Mouse (Mus musculus) NIH3T3 (cell line): ENCODE data around the gene Myo19.
A peak's percentile ranks its signal among the peaks of the same experiment; 100 is the strongest.

Source experiments
- DNase-seq: peaks from one replicate; pipeline ENCODE4 v3.0.0-alpha.2; 2012; ENCODE audit warnings: low read depth

Gene Myo19

DNA sequence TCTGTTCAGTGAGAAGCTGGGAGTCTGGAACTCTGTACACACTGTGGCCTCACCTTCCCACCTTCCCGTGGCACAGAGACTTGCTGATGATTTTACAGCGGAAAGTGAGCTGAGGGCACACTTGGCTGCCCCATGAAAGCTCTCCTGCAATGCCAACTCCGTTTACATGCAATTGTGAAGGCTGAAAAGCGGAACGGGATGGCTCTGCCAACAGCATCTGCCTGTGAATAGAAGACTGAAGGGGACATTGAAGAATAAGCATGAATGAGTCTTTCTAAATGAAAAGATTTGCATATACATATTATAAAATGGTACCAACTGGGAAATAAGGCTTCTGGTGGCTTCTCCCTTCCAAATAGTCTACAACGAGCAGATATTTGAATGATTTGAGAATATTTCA, 67.3 kb downstream of the Myo19 start:
- no peak for DNase-seq

DNA sequence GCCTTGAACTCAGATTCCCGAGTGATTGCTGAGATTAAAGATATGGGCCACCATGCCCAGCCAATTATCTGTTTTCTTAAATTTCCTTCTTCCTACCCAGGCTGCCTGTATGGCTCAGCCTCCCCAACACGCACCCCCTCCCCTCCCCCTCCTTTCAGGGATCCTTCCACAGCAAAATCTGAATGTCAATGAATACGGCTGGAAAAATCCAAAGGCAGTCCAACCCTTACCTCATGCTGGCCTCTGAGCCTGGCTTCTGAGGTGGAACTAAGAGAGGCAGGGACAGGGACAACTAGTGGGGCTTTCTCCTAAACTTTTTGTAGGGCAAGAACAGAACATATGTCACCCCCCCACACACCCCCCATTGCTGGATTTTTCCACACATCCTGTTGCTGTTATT, 68.2 kb downstream of the Myo19 start:
- no peak for DNase-seq

DNA sequence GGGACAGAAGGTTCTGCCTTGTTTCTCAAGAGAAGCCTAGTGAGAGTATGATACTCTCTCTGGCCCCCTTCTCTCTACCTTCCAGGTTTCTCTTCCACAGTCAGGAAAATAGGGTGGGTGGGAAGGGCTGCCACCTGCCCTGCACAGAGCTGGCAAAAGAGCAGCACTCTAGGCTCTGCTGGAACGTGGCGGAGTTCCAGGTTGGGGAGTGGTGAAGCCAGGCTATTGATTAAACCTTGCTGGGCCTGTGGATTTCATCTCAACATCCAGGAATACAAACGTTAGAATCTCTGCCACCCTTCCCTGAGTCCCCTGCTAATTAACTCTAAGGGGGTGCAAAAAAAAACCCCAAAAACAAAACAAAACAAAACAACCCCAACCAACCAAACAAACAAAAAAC, 68.6 kb downstream of the Myo19 start:
- DNase-seq, result no peak

DNA sequence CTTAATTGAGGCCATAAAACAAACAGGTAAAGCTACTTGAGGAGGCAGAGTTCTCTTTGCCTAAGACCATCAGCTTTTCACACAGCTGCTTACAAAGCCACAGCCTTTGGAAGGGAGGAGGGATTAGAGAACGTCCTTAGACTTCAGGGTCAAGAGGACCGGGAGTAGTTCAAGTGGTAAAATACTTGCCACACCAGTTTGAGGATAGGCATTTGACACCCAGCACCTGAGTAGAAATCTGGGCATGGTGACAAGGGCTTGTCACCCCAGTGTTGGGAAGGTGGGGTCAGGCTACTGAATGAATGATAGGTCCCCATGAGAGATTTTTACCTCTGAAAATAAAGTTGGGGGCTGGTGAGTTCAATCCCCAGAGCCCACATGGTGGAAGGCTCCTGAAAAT, 72.7 kb downstream of the Myo19 start:
- DNase-seq, result no peak

DNA sequence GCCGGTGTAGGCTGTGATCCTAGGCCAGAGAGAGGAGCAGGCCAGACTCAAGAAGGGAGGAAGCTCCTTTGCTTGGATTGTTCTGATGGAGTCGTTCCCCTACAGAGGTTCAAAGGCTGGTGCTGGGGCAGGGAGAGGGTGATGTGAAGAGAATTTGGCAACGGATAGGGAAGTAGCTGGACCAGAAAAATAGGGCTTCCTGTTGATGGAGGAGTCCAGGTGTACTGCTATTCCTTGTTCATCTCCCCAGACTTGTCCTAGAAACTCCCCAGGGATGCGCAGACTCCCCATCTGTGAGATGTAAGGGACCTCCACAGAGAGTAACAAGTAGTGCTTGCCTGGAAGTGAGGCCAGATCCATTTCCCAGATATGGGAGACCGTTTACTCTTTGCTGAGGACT, 76.5 kb downstream of the Myo19 start:
- no peak for DNase-seq

DNA sequence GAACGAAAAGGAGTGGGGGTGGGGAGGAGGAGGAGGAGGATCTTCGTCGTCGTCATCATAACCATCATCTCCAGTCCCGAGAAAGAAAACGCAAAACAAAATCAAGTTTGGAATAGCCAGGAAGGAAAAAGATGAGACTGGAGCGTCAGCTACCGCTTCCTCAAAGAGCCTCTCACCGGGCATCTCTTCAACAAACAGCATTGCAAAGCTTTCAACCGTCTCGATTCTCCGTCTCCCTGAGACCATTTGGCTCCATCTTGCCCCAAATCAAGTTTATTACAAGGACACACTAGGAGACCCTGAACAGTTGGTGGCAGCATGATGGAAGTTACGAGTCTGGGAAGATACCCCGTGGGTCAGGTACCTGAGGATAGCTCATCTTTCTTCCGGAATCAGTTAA, 77.2 kb downstream of the Myo19 start:
- DNase-seq, result no peak

DNA sequence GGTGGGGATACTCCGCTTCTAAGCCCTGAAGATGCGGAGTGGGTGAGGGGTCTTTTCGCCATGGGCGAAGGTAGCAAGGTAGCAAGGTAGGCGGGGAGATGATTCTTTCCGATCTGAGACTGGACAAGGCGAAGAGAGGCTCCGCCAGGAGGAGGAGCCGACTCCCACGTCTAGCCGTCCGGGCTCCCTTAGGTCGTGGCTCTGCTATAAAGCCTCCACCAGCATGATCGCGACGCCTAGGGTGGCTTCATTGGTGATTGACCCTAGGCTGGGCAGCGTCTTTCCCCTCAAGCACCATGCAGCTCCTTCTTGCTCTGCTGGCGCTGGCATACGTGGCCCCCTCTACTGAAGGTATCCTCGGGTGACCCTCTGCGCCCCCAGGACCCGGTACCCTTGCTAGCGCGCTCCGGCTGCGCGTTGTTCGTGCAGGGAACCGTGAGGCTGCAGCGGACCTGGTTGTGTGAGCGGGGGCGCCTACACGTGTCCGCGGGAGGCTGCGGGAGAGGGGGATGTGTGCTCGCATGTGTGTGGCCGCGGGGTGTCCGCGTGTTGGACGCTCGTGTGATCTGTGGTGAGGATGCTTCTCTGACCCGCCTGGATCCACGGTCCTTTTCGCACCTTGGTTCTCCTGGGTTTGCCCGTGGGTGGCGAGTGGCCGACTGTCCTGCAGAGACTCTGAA, 77.8 kb downstream of the Myo19 start, which contains the start of gene Car4:
Gene Car4 (plus strand): TSS at position 196 of the 680 bp plus-strand sequence.
- DNase-seq, result no peak

DNA sequence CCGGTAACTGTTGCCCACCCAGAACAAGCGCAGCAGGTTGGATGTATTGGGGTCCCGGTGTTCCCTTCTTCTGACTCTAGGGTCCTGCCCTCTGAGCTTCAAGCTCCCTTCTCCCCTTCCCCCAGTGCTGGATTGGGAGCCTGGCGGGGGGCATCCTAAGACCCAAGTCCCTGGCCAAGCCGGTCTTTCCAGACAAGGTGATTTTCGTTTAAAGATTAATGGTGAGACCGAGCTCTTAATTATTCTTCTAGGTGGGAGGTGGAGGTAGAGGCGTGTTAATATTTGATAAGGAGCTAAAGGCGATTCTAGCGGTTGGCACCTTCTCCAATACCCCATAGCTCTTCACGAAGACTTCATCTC, 78.3 kb downstream of the Myo19 start:
- DNase-seq, result no peak

DNA sequence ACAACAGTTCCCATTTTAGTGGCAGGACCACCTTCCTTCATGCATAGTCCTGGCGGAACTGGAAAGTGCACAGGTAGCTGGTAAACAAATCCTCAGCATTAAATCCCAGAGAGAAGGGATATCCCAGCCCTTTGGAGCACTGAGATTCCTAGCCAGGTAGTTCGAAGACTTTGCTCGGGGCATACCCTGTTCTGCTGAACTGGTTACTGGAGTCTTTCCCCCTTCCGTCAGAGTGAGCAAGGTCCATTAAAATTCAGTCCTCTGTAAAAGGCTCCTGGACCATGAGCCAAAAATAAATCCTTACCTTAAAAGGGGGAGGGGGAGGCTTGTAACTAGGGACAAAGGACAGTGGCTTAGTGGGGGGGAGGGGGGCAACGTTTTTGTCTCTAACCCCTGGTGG, 79.2 kb downstream of the Myo19 start:
- no peak for DNase-seq

DNA sequence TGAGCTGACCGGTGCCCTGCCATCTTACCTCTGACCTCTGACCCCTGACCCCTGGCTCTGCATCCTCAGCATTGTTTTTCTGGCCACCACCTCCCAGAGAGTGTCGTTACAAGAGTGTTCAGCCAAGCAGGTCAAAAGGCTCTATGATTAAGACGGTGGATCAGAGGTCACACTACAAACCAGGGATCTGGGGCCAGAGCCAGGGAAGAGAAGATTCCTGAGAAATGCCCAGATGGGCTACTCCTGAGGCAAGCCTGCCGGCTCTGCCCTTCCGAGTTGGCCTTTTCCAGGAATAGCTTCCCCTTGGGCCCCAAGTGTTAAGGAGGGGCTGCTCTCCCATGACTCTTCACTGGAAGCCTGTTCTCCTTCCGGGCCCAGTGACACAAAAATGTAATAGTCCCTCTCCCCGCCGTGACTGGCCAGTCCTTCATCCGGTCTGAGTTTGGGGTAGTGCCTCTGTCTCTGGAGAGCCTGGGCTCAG, 79.8 kb downstream of the Myo19 start:
- peak; percentile 66 for DNase-seq

DNA sequence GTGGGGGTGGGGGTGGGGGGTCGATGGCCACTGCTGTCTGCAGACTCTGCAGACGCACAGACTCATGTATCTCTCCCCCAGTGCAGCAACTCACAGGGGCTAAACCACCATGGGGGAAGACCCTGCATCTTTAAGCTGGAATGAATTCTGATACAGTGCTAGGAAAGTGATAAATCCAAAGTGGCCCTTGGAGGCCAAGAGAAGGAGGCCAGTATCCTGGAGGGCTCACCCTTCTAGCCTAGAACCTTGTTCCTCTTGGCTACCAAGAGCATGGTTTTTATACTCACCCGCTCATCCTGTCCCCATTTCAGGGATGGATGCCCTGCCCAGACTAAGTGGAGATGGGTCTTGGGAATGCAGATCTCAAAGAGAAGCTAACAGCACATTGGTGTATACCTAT, 80.3 kb downstream of the Myo19 start:
- DNase-seq, result no peak

DNA sequence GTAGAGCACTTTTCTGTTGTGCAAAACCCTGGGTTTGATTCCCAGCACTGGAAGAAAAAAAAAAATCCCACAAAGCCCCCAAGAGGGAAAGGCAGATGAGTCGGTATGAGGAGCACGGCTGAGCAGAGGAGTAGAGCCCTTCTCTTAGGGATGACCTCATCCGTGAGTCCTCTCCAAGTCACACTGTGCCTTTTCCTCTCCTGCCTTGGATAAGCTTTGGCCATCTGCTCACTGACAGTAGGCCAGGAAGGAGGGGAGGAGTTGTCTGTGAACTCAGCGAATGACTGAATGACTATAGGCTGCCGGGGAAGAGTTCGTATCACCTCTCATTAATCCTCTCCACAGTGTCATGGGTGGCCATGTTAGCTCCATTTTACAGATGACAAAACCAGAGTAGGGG, 80.8 kb downstream of the Myo19 start:
- DNase-seq, result no peak
